Mouse (Mus musculus) intestine, postnatal 0 days (tissue): ENCODE measurements at regions not wholly inside any gene's neighbourhood (a gene's known extent, or its start where the extent isn't known, plus 50 kb on each side); places are given as distances from the start of the nearest gene placed in this dataset.

Experiments
- ATAC-seq: fragments of 200-750 bp; cut with Nextera tagmentation; 2 replicates; pipeline ENCODE4 v1.8.0; 2017; ENCODE audit warnings: mild to moderate bottlenecking, moderate TSS enrichment, moderate library complexity
- H3K27ac ChIP-seq: fragments of 300-500 bp; sonication (generic); 2 replicates; pipeline ENCODE4 v1.5.1; 2014; ENCODE audit warnings: mild to moderate bottlenecking, low read depth, low read length, moderate library complexity
- H3K27me3 ChIP-seq: fragments of 300-500 bp; sonication (generic); replicated peaks from 2 replicates; pipeline ENCODE4 v1.6.1; 2014; ENCODE audit warnings: low read length, mixed read lengths; ENCODE audit not compliant: control insufficient read depth, insufficient read depth
- H3K36me3 ChIP-seq: fragments of 300-500 bp; sonication (generic); 2 replicates; pipeline ENCODE4 v1.6.1; 2014; ENCODE audit warnings: mild to moderate bottlenecking, moderate library complexity; ENCODE audit not compliant: control insufficient read depth, insufficient read depth
- H3K4me1 ChIP-seq: fragments of 300-500 bp; sonication (generic); replicated peaks from 2 replicates; pipeline ENCODE4 v1.6.1; 2014; ENCODE audit warnings: antibody characterized with exemption, low read length, mixed read lengths; ENCODE audit not compliant: control insufficient read depth, insufficient read depth
- H3K4me2 ChIP-seq: fragments of 300-500 bp; sonication (generic); replicated peaks from 2 replicates; pipeline ENCODE4 v1.6.1; 2014; ENCODE audit warnings: low read depth, mild to moderate bottlenecking, moderate library complexity
- H3K4me3 ChIP-seq: fragments of 300-500 bp; sonication (generic); 2 replicates; pipeline ENCODE4 v1.5.1; 2014; ENCODE audit warnings: low read depth, low read length
- H3K9ac ChIP-seq: fragments of 300-500 bp; sonication (generic); 2 replicates; pipeline ENCODE4 v1.6.1; 2014; ENCODE audit warnings: mild to moderate bottlenecking, low read depth, low read length
- H3K9me3 ChIP-seq: fragments of 300-500 bp; sonication (generic); 2 replicates; pipeline ENCODE4 v1.6.1; 2016; ENCODE audit warnings: mixed run types; ENCODE audit not compliant: control insufficient read depth
- CTCF ChIP-seq: sonication (generic); IDR thresholded peaks from 2 replicates; pipeline ENCODE4 v1.5.1; 2016; ENCODE audit warnings: low read depth, mild to moderate bottlenecking, control low read depth, antibody characterized with exemption, moderate library complexity
- WGBS: fragments of 180-500 bp; shearing (Covaris S2); extraction: QIAGEN DNeasy Blood & Tissue Kit; methylation state at CpG from one replicate; pipeline ENCODE4 v1.1.7; 2014; 5-methylcytosine and 5-hydroxymethylcytosine counted together

DNA sequence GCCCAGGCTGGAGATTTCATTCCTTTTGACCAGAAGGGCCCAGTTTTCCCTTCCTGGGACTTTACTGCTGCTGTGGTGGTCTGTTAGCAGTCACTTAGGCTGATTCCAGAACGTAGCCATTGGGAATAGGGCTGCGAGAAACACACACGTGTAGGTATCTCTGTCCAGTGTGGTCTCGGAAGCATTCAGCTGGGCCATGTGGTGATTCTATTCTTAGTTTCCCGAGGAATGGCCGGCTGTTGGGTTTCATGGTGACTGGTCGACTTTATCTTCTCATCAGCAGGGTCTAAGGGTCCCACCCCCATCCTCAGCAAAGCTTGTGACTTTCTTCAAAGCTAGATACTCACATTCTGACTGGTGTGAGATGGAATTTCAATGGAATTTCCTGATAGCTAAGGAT, 59.2 kb upstream of the Tmpo start:
- Histone ChIP-seq H3K4me2 (no peak overlapping the region), H3K9me3 (no peaks in the 10 kb centered on the region), H3K27me3 (no peaks in the 10 kb centered on the region), H3K27ac (no peak overlapping the region), H3K9ac (no peak overlapping the region), H3K4me3 (no peak overlapping the region), H3K4me1 (no peaks in the 10 kb centered on the region), H3K36me3 (no peaks in the 10 kb centered on the region)
- WGBS: 74% methylated on average over 7 of the region's 7 CpGs
- TF ChIP-seq CTCF: no peak
- no peak for ATAC-seq

DNA sequence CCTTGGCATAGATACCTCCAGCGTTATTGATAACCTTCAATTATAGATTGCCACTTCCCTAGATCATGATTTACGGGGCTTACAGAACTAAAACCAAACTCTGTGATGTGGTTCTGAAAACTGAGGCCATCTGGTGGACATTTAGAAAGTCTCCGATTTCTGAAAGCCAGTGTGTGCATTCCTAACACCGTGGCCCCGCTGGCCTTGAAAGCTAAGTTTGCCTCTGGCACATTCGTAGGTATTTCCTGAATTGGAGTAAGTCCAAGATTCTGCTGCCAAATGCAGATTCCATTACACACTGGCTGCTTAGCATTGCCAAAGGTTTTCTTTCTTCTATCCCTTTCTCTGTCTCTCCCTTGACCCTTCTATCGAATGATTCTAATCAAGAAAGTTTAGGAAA, 55.7 kb upstream of the Tmpo start:
- Histone ChIP-seq H3K4me3 (no peak overlapping the region), H3K27ac (no peak overlapping the region), H3K27me3 (no peaks in the 10 kb centered on the region), H3K9ac (no peak overlapping the region), H3K4me2 (no peak overlapping the region), H3K4me1 (no peaks in the 10 kb centered on the region), H3K9me3 (no peaks in the 10 kb centered on the region), H3K36me3 (no peaks in the 10 kb centered on the region)
- ATAC-seq: 0 out of 2 replicates have a peak, but pooled peaks have one; percentile 28
- 20% methylated on average over 7 of the region's 7 CpGs for WGBS
- peak; percentile 74 for TF ChIP-seq CTCF

DNA sequence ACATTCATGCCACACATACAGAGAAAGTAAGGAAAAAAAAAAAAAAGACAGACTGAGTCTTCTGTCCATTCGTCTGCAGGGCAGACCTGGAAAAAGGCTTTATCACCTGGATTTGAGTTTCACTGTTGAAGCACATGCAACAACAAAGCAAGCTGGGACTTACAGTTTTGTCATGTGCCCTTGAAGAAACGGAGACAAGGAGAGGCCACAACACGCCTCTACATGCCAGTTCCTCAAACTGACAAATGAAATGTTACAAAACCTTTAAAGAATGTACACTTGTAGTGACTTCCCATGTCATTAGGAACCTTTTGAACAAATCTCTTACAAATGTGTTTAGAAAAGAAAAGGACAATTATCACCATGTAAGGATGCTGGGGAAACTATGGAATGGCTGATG, 53.6 kb upstream of the Tmpo start:
- Histone ChIP-seq H3K27ac (no peak overlapping the region), H3K4me1 (no peaks in the 10 kb centered on the region), H3K9ac (no peak overlapping the region), H3K4me3 (no peak overlapping the region), H3K9me3 (no peaks in the 10 kb centered on the region), H3K36me3 (no peaks in the 10 kb centered on the region), H3K4me2 (no peak overlapping the region), H3K27me3 (no peaks in the 10 kb centered on the region)
- WGBS: 79% methylated on average over 3 of the region's 3 CpGs
- no peak for TF ChIP-seq CTCF
- ATAC-seq: no peak
